Mouse (Mus musculus): Measurements from ENCODE around the gene Pygb. TPM values are rescaled to one million over a fixed set of nuclear protein-coding genes. Genes with fewer than 3 reads are reported as not detected.

Gene Pygb
- polyA plus RNA-seq, 1 experiment = 290 TPM

GRCm38 (mm10) chr2:150793320-150793719 is 6.8 kb downstream of the Pygb start:
- DNase-seq (ENCODE audit: low spot score) = no peak

GRCm38 (mm10) chr2:150798084-150798483 is 11.5 kb downstream of the Pygb start:
- DNase-seq (ENCODE audit: low spot score) = no peak

- DNase-seq (ENCODE audit: low spot score) = no peak
These were observed 14.1 kb downstream of the Pygb start for GRCm38 (mm10) chr2:150800616-150801015.

- DNase-seq (ENCODE audit: low spot score) = no peak
These were observed 16.5 kb downstream of the Pygb start for GRCm38 (mm10) chr2:150803035-150803434.

GRCm38 (mm10) chr2:150808381-150808780 is 21.8 kb downstream of the Pygb start:
- no peak for DNase-seq (ENCODE audit: low spot score)

- DNase-seq (ENCODE audit: low spot score) = no peak
These were observed 22.3 kb downstream of the Pygb start for GRCm38 (mm10) chr2:150808812-150809211.

GRCm38 (mm10) chr2:150810603-150811002 is 24.1 kb downstream of the Pygb start:
- no peak for DNase-seq (ENCODE audit: low spot score)

GRCm38 (mm10) chr2:150812816-150813215 is 26.3 kb downstream of the Pygb start:
- no peak for DNase-seq (ENCODE audit: low spot score)

GRCm38 (mm10) chr2:150816676-150817402 is 30.3 kb downstream of the Pygb start:
- peak; percentile 46 for DNase-seq (ENCODE audit: low spot score)

- DNase-seq (ENCODE audit: low spot score) = no peak
These were observed 32.2 kb downstream of the Pygb start for GRCm38 (mm10) chr2:150818742-150819141.

GRCm38 (mm10) chr2:150820720-150821119 is 34.2 kb downstream of the Pygb start:
- DNase-seq (ENCODE audit: low spot score) = no peak

- no peak for DNase-seq (ENCODE audit: low spot score)
These were observed 36.5 kb downstream of the Pygb start for GRCm38 (mm10) chr2:150822987-150823386.

GRCm38 (mm10) chr2:150826426-150826825 is 39.9 kb downstream of the Pygb start:
- DNase-seq (ENCODE audit: low spot score) = no peak

- no peak for DNase-seq (ENCODE audit: low spot score)
These were observed 41.6 kb downstream of the Pygb start for GRCm38 (mm10) chr2:150828164-150828563.

GRCm38 (mm10) chr2:150828654-150829053 is 42.1 kb downstream of the Pygb start:
- DNase-seq (ENCODE audit: low spot score) = no peak

- DNase-seq (ENCODE audit: low spot score) = no peak
These were observed 43.5 kb downstream of the Pygb start for GRCm38 (mm10) chr2:150830011-150830410.

GRCm38 (mm10) chr2:150830911-150831441 is 44.4 kb downstream of the Pygb start:
- no peak for DNase-seq (ENCODE audit: low spot score)

GRCm38 (mm10) chr2:150832029-150832428 is 45.5 kb downstream of the Pygb start:
- DNase-seq (ENCODE audit: low spot score) = no peak

GRCm38 (mm10) chr2:150834616-150835015 is 48.1 kb downstream of the Pygb start:
- DNase-seq (ENCODE audit: low spot score) = no peak

GRCm38 (mm10) chr2:150835975-150836374 is 49.4 kb downstream of the Pygb start:
- no peak for DNase-seq (ENCODE audit: low spot score)

GRCm38 (mm10) chr2:150836906-150837305 is 50.4 kb downstream of the Pygb start:
- peak; percentile 19 for DNase-seq (ENCODE audit: low spot score)

- DNase-seq (ENCODE audit: low spot score) = peak; percentile 20
These were observed 51.2 kb downstream of the Pygb start for GRCm38 (mm10) chr2:150837781-150838180.

GRCm38 (mm10) chr2:150839686-150840471 is 53.3 kb downstream of the Pygb start:
- peak; percentile 57 for DNase-seq (ENCODE audit: low spot score)

All from urinary bladder, adult 2 months (tissue).